Mouse (Mus musculus): ENCODE results near the gene Nid1. TPM values are rescaled to one million over a fixed set of nuclear protein-coding genes. Genes with fewer than 3 reads are reported as not detected.

Gene Nid1
- total and polyA plus RNA-seq, 2 experiments = 9.0 to 10.4 TPM

DNA sequence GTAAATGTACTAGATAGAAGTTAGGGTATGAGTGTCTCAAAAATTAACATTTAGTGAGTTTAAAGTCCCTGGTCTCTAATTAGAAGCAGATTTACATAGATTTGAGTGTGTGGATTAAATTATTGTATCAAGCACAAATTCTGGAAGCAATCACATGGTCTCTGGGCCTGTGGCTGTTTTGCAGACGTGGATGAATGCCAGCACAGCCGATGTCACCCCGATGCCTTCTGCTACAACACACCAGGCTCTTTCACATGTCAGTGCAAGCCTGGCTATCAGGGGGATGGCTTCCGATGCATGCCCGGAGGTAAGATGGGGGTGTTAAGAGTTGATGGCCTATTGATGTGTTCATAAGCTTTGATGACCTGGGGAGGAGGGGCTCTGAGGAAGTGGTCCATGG, 52.5 kb downstream of the Nid1 start:
- Histone ChIP-seq H3K4me3 (ENCODE audit: insufficient read depth, low read depth, low read length) (no peak overlapping the region), H3K36me3 (ENCODE audit: control insufficient read depth, insufficient read depth, low read length) (no peaks in the 10 kb centered on the region; the same call in 1 of the 2 replicates), H3K27me3 (ENCODE audit: control insufficient read depth, insufficient read depth, low read length) (no peaks in the 10 kb centered on the region), H3K27ac (replicated peaks; ENCODE audit: insufficient read depth, low read depth, low read length) (no peak overlapping the region), H3K79me2 (ENCODE audit: control insufficient read depth, insufficient read depth, low read length) (no peaks in the 10 kb centered on the region), H3K9ac (ENCODE audit: low read depth, low read length) (no peak overlapping the region), H3K4me1 (ENCODE audit: control insufficient read depth, insufficient read depth, low read length) (no peaks in the 10 kb centered on the region)
- 90% methylated on average over 5 of the region's 5 CpGs for WGBS
- DNase-seq (ENCODE audit: extremely low read depth, low read depth, low spot score) = no peak
- TF ChIP-seq CTCF (IDR thresholded peaks at IDR 0.05; ENCODE audit: low read depth, low read length) (no peak), POLR2A (IDR thresholded peaks at IDR 0.05; ENCODE audit: extremely low read depth, insufficient read depth, low read length) (no peak)

DNA sequence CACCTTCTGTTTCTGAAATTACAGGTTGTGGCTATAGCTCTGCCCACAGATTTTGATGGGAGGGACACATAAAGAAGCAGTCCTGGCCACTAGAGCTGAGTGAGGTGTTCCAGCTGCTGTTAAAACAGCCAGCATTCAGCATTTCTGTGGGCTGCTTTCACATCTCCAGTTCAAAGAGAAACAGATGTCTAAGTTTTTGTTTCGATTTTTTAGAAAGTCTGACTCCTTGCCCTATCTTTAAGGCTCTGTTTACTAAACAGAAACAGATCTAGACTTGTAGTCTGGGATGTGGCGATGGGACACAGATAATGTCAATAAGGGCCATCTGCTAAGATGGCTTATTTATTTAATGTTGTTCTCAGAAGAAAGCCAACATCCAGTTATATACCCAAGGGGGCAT, 54.8 kb downstream of the Nid1 start:
- Histone ChIP-seq H3K27me3 (ENCODE audit: control insufficient read depth, insufficient read depth, low read length) (no peaks in the 10 kb centered on the region), H3K79me2 (ENCODE audit: control insufficient read depth, insufficient read depth, low read length) (no peaks in the 10 kb centered on the region), H3K4me1 (ENCODE audit: control insufficient read depth, insufficient read depth, low read length) (no peaks in the 10 kb centered on the region), H3K36me3 (ENCODE audit: control insufficient read depth, insufficient read depth, low read length) (no peaks in the 10 kb centered on the region; the same call in 1 of the 2 replicates), H3K9ac (ENCODE audit: low read depth, low read length) (no peak overlapping the region), H3K4me3 (ENCODE audit: insufficient read depth, low read depth, low read length) (no peak overlapping the region), H3K27ac (replicated peaks; ENCODE audit: insufficient read depth, low read depth, low read length) (no peak overlapping the region)
- DNase-seq (ENCODE audit: extremely low read depth, low read depth, low spot score) = no peak
- 77% methylated on average over 2 of the region's 2 CpGs for whole genome bisulfite sequencing
- TF ChIP-seq POLR2A (IDR thresholded peaks at IDR 0.05; ENCODE audit: extremely low read depth, insufficient read depth, low read length) (no peak), CTCF (IDR thresholded peaks at IDR 0.05; ENCODE audit: low read depth, low read length) (no peak)

DNA sequence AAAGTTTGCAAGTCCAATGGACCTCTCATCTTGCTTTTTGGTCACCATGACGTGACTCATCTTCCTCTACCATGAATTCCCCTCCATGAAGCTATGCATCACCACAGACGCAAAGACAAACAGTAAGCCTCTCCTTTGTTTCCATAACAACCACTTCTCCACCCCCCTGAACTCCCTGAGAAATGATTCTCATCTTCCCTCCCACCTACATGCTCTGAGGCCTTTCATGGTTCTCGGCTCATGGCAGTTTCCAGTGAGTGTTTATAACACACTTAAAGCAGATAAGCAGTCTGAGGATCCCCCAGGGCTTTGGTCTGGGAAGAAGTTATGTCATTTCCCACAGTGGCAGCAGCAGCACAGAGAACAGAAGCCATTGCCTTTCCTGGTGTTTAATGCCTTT, 56.2 kb downstream of the Nid1 start:
- no peak for DNase-seq (ENCODE audit: extremely low read depth, low read depth, low spot score)
- Histone ChIP-seq H3K79me2 (ENCODE audit: control insufficient read depth, insufficient read depth, low read length) (no peaks in the 10 kb centered on the region), H3K4me3 (ENCODE audit: insufficient read depth, low read depth, low read length) (no peak overlapping the region), H3K4me1 (ENCODE audit: control insufficient read depth, insufficient read depth, low read length) (no peaks in the 10 kb centered on the region), H3K36me3 (ENCODE audit: control insufficient read depth, insufficient read depth, low read length) (no peaks in the 10 kb centered on the region; the same call in 1 of the 2 replicates), H3K27me3 (ENCODE audit: control insufficient read depth, insufficient read depth, low read length) (no peaks in the 10 kb centered on the region), H3K27ac (replicated peaks; ENCODE audit: insufficient read depth, low read depth, low read length) (no peak overlapping the region), H3K9ac (ENCODE audit: low read depth, low read length) (no peak overlapping the region)
- no peak for TF ChIP-seq CTCF (IDR thresholded peaks at IDR 0.05; ENCODE audit: low read depth, low read length)
- TF ChIP-seq POLR2A (IDR thresholded peaks at IDR 0.05; ENCODE audit: extremely low read depth, insufficient read depth, low read length) = no peak
- 90% methylated on average over 3 of the region's 3 CpGs for WGBS

DNA sequence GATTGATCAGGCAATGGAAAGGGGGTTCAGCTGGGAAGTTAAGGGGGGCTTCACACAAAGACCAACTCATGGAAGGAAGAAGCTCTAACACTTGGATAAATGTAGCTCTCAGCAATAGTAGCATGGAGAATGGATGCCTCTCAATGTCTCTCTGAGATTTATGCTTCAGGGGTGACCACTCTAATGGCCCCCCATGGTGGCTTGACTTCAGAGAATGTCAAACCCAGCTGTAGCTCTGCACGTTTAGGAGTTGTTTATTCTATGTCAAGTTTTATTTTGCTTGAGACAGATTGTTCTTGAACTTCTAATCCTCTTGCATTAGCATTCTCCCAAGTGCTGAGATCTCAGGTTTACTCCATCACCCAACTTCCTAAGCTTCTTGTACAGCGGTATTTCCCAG, 60.7 kb downstream of the Nid1 start:
- TF ChIP-seq POLR2A (IDR thresholded peaks at IDR 0.05; ENCODE audit: extremely low read depth, insufficient read depth, low read length) = no peak
- no peak for TF ChIP-seq CTCF (IDR thresholded peaks at IDR 0.05; ENCODE audit: low read depth, low read length)
- no peaks in the 10 kb centered on the region for H3K4me1 ChIP-seq (ENCODE audit: control insufficient read depth, insufficient read depth, low read length)
- WGBS = 83% methylated on average over 2 of the region's 2 CpGs

DNA sequence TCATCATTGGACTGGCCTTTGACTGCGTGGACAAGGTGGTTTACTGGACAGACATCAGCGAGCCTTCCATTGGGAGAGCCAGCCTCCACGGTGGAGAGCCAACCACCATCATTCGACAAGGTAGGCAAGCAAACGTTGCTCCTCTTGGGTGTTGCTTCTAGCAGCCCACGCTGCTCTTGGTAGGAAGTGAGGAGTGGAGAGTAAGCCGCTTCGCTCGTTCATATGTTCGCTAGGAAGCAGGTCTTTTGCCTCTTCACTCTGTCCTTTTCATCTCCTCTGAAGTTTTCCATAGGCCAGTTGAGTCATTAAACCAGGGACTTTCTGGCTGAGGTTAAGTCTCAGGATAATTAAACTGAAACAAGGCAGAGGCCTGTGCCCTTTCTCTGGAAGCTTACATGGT, 65.1 kb downstream of the Nid1 start:
- H3K36me3 ChIP-seq (ENCODE audit: control insufficient read depth, insufficient read depth, low read length) = no peaks in the 10 kb centered on the region
- H3K9ac ChIP-seq (ENCODE audit: low read depth, low read length) = no peak overlapping the region
- no peaks in the 10 kb centered on the region for H3K27me3 ChIP-seq (ENCODE audit: control insufficient read depth, insufficient read depth, low read length)
- no peaks in the 10 kb centered on the region for H3K79me2 ChIP-seq (ENCODE audit: control insufficient read depth, insufficient read depth, low read length)
- H3K4me1 ChIP-seq (ENCODE audit: control insufficient read depth, insufficient read depth, low read length) = peaks cover 3% of the 10 kb centered on the region
- 94% methylated on average over 10 of the region's 10 CpGs for WGBS
- no peak overlapping the region for H3K4me3 ChIP-seq (ENCODE audit: insufficient read depth, low read depth, low read length)
- no peak for DNase-seq (ENCODE audit: extremely low read depth, low read depth, low spot score)
- H3K27ac ChIP-seq (replicated peaks; ENCODE audit: insufficient read depth, low read depth, low read length) = no peak overlapping the region
- TF ChIP-seq POLR2A (IDR thresholded peaks at IDR 0.05; ENCODE audit: extremely low read depth, insufficient read depth, low read length) (no peak), CTCF (IDR thresholded peaks at IDR 0.05; ENCODE audit: low read depth, low read length) (no peak)

More for the DNA sequence above, 60.7 kb downstream of the Nid1 start:
- no peak overlapping the region for H3K9ac ChIP-seq (ENCODE audit: low read depth, low read length)
- no peaks in the 10 kb centered on the region for H3K27me3 ChIP-seq (ENCODE audit: control insufficient read depth, insufficient read depth, low read length)
- H3K36me3 ChIP-seq (ENCODE audit: control insufficient read depth, insufficient read depth, low read length) = no peaks in the 10 kb centered on the region
- DNase-seq (ENCODE audit: extremely low read depth, low read depth, low spot score) = no peak
- H3K79me2 ChIP-seq (ENCODE audit: control insufficient read depth, insufficient read depth, low read length) = no peaks in the 10 kb centered on the region
- no peak overlapping the region for H3K27ac ChIP-seq (replicated peaks; ENCODE audit: insufficient read depth, low read depth, low read length)
- H3K4me3 ChIP-seq (ENCODE audit: insufficient read depth, low read depth, low read length) = no peak overlapping the region

DNA sequence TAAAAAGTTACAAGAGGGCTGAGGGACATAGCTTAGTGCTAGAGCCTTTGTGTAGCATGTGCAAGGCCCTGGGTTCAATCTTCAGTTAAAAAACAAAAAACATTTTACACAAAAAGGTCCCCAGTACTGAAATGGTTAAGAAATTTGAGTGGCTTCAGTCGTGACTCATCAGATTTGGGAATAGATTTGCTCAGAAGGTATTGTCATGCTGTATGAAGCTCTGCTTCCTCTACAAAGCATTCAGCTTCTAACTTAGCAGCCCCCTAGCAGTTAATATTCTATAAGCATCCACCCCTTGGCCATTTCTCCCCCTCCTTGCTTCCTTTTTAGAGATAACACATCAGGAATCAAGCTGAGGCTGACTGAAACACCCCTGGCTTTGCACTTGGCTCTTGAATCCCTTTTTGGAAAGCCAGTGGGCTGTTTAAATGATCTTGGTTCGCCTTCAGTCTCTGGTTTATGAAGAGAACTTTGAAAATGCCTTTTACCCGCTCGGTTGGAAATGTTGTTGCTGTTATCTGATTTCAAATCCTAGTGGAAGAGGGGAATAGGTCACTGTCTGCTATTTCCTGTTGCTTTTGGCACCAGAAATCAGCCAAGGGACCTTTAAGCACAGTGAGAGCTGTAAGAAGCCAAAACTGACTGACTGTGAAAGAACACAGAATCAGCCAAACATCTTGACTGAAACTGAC, 66.5 kb downstream of the Nid1 start:
- 11% methylated on average over 4 of the region's 4 CpGs for WGBS
- no peaks in the 10 kb centered on the region for H3K79me2 ChIP-seq (ENCODE audit: control insufficient read depth, insufficient read depth, low read length)
- no peaks in the 10 kb centered on the region for H3K27me3 ChIP-seq (ENCODE audit: control insufficient read depth, insufficient read depth, low read length)
- peak; percentile 87 for DNase-seq (ENCODE audit: extremely low read depth, low read depth, low spot score)
- TF ChIP-seq CTCF (IDR thresholded peaks at IDR 0.05; ENCODE audit: low read depth, low read length) (no peak), POLR2A (IDR thresholded peaks at IDR 0.05; ENCODE audit: extremely low read depth, insufficient read depth, low read length) (no peak)
- H3K4me1 ChIP-seq (ENCODE audit: control insufficient read depth, insufficient read depth, low read length) = peaks cover 3% of the 10 kb centered on the region
- H3K27ac ChIP-seq (replicated peaks; ENCODE audit: insufficient read depth, low read depth, low read length) = peak overlapping the region; percentile 48; the same call in 1 of the 2 replicates
- H3K9ac ChIP-seq (ENCODE audit: low read depth, low read length) = no peak overlapping the region
- no peak overlapping the region for H3K4me3 ChIP-seq (ENCODE audit: insufficient read depth, low read depth, low read length)
- H3K36me3 ChIP-seq (ENCODE audit: control insufficient read depth, insufficient read depth, low read length) = no peaks in the 10 kb centered on the region
